ENCODE assay signal across 11 mouse cellular contexts in genomic region chr13:48962519-48962918, GRCm38 (mm10). TPM values are rescaled to one million over a fixed set of nuclear protein-coding genes. Genes with fewer than 3 reads are reported as not detected.
DNase-seq lines count a peak whose midpoint lies in the region; ATAC-seq and TF ChIP-seq lines count a peak whose summit lies in the region.
"Had no signal": no experiment of that assay in that cellular context is flagged by ENCODE, and none has a peak within 500 bp of the region (broad histone marks: within the 10 kb centered on the region; RNA-seq: fewer than 3 reads in every experiment).

No protein-coding gene starts in this region.

- H3K9ac ChIP-seq in forebrain, embryonic 12.5 days, result no peak overlapping the region
- H3K9ac ChIP-seq: forebrain, embryonic 13.5 days had no signal

- H3K27ac ChIP-seq in gastrocnemius, adult 2 months, result peak overlapping the region; percentile 66
- H3K27ac ChIP-seq in forebrain, embryonic 12.5 days, result no peak overlapping the region
- H3K27ac ChIP-seq: forebrain, embryonic 13.5 days had no signal

- no peaks in the 10 kb centered on the region for H3K27me3 ChIP-seq in forebrain, embryonic 12.5 days
- H3K27me3 ChIP-seq: forebrain, embryonic 13.5 days had no signal

- intact Hi-C loops in gastrocnemius, adult 2 months (cut with DNase I), result no loop called here
- intact Hi-C loops in gastrocnemius, postnatal 14 days (cut with DNase I; ENCODE audit: low total_unique reads), result no loop called here

- no peaks in the 10 kb centered on the region for H3K36me3 ChIP-seq in forebrain, embryonic 12.5 days (replicated peaks)

- DNase-seq in gastrocnemius, adult 2 months, result no peak
- DNase-seq in gastrocnemius, postnatal 14 days, result no peak
- peak; percentile 26 to 34 for DNase-seq in heart, adult 9 months (ENCODE audit: low spot score in 2 of 2)
- DNase-seq in liver, result peak; percentile 24
- DNase-seq in spleen, postnatal 4 days (ENCODE audit: low spot score in 2 of 2), result no peak
- no peak for DNase-seq in layer of hippocampus, adult 8-10 months (ENCODE audit: low spot score in 2 of 2)
- DNase-seq: cerebellum, postnatal 25 days; retina, postnatal 1 day had no signal

- H3K4me3 ChIP-seq in gastrocnemius, adult 2 months, result peak overlapping the region; percentile 7; the same call in 1 of the 2 replicates
- no peak overlapping the region for H3K4me3 ChIP-seq in forebrain, embryonic 12.5 days (replicated peaks)
- H3K4me3 ChIP-seq: forebrain, embryonic 13.5 days had no signal

- WGBS in forebrain, embryonic 12.5 days, result 81% methylated on average over 3 of the region's 3 CpGs

- H3K4me2 ChIP-seq in forebrain, embryonic 12.5 days, result no peak overlapping the region
- H3K4me2 ChIP-seq: forebrain, embryonic 13.5 days had no signal

- H3K9me3 ChIP-seq in forebrain, embryonic 12.5 days, result no peaks in the 10 kb centered on the region
- H3K9me3 ChIP-seq: forebrain, embryonic 13.5 days had no signal

- H3K4me1 ChIP-seq in forebrain, embryonic 12.5 days, result peaks cover 39% of the 10 kb centered on the region

- peak; percentile 64 for ATAC-seq in monocyte, adult 5-6 weeks (replicated peaks; ENCODE audit: insufficient number of reproducible peaks, low FRiP score, low TSS enrichment, poor library complexity, severe bottlenecking)
- no peak for ATAC-seq in forebrain, embryonic 12.5 days (ENCODE audit: low FRiP score)
- ATAC-seq: forebrain, embryonic 13.5 days had no signal

- no peak for TF ChIP-seq CTCF in gastrocnemius, adult 2 months (IDR thresholded peaks at IDR 0.05)

RNA-seq across cellular contexts. Expression of gene Fam120a, which starts 5.3 kb away (rescaled TPM):
- total RNA-seq in gastrocnemius, adult 2 months (2021), result 100 to 1,000 TPM; 111 to 119 TPM
- 10 to 100 TPM; 85.7 TPM for total RNA-seq in gastrocnemius, postnatal 14 days (2021)
- total RNA-seq in monocyte, adult 5-6 weeks (2017), result 69.3 to 102 TPM (median 72.9 TPM) in 3 replicates
- 18.2 and 18.5 TPM in 2 replicates for polyA plus RNA-seq in forebrain, embryonic 12.5 days (2016; fragmentation: Nextera tagmentation; extraction: Ambion mirVana)
- total RNA-seq in layer of hippocampus, adult 8-10 months (2022), result 100 to 1,000 TPM; 103 to 110 (median 105) TPM

Comparison
In these comparisons a context has a peak if more than half of its experiments do, and no peak if none do; other contexts are left out.
1. DNase-seq: peak in heart, adult 9 months (2 of 2) and liver (single experiment); none in gastrocnemius, adult 2 months (single experiment), gastrocnemius, postnatal 14 days (single experiment), spleen, postnatal 4 days (0 of 2) and layer of hippocampus, adult 8-10 months (0 of 2).